Mouse (Mus musculus): ENCODE measurements around the gene Fbf1. TPM values are rescaled to one million over a fixed set of nuclear protein-coding genes. Genes with fewer than 3 reads are reported as not detected.
A peak's percentile ranks its signal among the peaks of the same experiment; 100 is the strongest.

Fbf1 gene
- polyA plus RNA-seq, 1 experiment = 153 TPM

DNA sequence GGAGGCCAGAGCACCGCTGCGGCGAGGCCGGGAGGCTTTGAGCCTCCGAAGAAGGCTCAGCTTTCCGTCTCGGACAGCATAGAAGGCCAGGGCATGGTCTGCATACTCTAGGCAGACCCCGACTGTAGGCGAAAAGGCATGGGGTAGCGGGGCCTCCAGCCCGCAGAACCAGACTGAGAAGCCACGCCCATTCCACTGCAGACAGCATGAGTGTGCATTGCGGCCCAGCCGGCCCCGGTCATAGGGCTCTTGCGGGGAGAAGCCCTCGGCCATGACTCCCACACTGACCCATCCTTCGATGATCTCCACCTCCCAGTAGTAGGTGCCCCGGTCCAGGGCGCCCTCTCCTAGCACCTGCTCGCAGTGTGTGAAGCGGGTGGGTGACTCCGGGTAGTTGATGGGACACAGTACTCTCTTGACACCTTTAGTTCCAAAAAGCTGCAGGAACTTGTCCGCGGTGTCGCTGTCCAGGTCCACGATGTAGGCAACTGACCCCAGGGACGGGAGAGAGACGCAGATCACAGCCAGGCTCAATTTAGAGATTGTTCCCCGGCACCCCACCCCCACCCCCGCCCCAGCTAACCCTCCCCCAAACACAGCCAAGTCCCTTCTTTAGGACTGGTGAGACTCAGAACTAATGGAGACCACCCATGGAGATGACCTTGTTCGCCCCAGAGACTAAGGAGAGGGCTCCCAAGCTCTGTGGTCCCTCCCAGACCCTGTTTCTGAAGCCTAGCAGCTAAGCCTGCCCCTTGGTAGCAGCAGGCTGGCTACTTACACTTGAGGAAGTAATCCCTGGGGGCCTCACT is 61.6 kb downstream of the Fbf1 start:
- TF ChIP-seq POLR2A (IDR thresholded peaks at IDR 0.05; ENCODE audit: borderline replicate concordance, extremely low read depth, insufficient read depth, insufficient read length, poor library complexity, severe bottlenecking) (no peak), CTCF (IDR thresholded peaks at IDR 0.05; ENCODE audit: borderline replicate concordance, extremely low read depth, insufficient read depth, insufficient read length) (no peak)

DNA sequence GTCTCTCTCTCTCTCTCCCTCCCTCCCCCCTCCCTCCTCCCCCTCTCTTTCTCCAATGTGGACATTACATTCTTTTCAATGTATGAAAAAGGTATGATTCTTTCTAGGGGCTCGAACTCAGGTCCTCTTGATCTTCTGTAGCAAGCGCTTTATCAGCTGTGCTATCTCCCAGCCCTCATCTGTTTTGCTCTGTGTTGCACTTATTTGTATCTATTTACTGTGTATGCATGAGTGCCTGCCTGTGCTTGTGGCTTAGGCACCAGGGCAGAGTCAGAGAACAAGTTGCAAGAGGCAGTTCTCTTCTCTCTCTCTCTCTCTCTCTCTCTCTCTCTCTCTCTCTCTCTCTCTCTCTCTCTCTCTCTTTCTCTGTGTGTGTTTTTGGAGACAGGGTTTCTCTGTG is 62.9 kb downstream of the Fbf1 start:
- TF ChIP-seq CTCF (IDR thresholded peaks at IDR 0.05; ENCODE audit: borderline replicate concordance, extremely low read depth, insufficient read depth, insufficient read length) (no peak), POLR2A (IDR thresholded peaks at IDR 0.05; ENCODE audit: borderline replicate concordance, extremely low read depth, insufficient read depth, insufficient read length, poor library complexity, severe bottlenecking) (no peak)
- no peak for DNase-seq (ENCODE audit: low read depth)

More for the DNA sequence above, 61.6 kb downstream of the Fbf1 start:
- no peak for DNase-seq (ENCODE audit: low read depth)

DNA sequence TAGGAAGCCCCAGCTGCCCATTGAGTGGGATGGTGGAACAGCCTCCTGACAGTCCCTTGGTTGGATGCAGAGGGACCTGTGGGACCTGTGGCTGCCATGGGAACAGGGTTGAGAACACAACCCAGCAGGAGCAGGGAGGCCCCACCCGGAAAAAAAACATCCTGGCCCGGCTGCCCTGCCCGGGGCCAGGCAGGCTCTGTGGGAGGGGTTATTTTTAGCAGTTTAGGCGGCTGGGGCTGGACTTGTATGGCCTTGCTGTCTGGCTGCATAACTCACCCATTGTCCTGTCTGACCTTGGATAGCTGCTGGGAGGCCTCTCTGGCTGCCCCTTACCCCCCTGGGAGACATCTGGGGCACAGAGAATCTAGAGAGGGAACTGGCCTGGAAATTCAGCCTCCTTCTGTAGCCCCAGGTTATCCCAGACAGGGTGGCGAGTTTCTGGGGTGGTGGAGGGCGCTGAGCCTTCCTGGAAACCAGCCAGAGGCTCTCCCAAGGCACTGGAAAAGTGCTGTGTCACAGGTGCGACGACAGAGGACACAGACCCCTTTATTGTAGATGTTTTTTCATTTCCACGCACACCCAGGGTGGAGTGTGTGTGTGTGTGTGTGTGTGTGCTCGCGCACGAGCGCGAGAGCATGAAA is 63.8 kb downstream of the Fbf1 start:
- peak; percentile 47 for DNase-seq (ENCODE audit: low read depth)
- no peak for TF ChIP-seq POLR2A (IDR thresholded peaks at IDR 0.05; ENCODE audit: borderline replicate concordance, extremely low read depth, insufficient read depth, insufficient read length, poor library complexity, severe bottlenecking)
- TF ChIP-seq CTCF (IDR thresholded peaks at IDR 0.05; ENCODE audit: borderline replicate concordance, extremely low read depth, insufficient read depth, insufficient read length) = no peak

DNA sequence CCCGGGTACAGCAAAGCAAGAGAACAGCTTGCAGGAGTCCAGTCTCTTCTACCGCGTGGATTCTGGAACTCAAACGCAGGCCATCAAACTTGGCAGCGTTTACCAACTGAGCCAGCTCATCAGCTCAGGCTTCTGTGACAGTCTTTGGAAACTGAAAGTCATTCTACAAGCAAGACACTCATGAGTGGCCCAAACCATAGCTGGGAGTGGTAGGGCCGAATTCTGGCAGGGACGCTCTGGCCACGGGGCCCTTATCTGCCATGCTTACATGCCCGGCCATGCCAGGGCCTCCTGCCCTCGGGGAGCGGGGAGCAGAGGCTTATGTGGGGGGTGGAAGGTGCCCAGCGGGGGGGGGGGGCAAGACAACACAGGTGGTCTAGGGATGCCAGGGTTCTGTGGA is 64.4 kb downstream of the Fbf1 start:
- TF ChIP-seq POLR2A (IDR thresholded peaks at IDR 0.05; ENCODE audit: borderline replicate concordance, extremely low read depth, insufficient read depth, insufficient read length, poor library complexity, severe bottlenecking) (no peak), CTCF (IDR thresholded peaks at IDR 0.05; ENCODE audit: borderline replicate concordance, extremely low read depth, insufficient read depth, insufficient read length) (no peak)
- no peak for DNase-seq (ENCODE audit: low read depth)

DNA sequence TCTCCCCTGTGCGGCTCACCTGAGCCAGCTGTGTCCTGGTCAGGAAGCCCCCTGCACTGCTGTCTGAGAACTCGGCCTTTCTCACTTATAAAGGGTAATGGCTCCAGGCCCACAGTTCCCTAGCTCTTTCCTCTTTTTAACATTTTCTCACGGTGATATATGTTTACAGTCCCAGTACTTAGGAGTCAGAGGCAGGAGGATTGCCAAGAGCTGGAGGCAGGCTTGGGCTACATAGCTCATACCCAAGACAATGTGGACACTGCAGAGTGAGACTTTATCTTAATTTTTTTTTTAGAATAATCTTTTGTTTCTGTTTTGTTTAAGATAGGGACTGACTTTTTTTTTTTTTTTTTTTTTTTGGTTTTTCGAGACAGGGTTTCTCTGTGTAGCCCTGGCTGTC is 65.5 kb downstream of the Fbf1 start:
- peak; percentile 73 for DNase-seq (ENCODE audit: low read depth)
- TF ChIP-seq POLR2A (IDR thresholded peaks at IDR 0.05; ENCODE audit: borderline replicate concordance, extremely low read depth, insufficient read depth, insufficient read length, poor library complexity, severe bottlenecking) (no peak), CTCF (IDR thresholded peaks at IDR 0.05; ENCODE audit: borderline replicate concordance, extremely low read depth, insufficient read depth, insufficient read length) (no peak)

DNA sequence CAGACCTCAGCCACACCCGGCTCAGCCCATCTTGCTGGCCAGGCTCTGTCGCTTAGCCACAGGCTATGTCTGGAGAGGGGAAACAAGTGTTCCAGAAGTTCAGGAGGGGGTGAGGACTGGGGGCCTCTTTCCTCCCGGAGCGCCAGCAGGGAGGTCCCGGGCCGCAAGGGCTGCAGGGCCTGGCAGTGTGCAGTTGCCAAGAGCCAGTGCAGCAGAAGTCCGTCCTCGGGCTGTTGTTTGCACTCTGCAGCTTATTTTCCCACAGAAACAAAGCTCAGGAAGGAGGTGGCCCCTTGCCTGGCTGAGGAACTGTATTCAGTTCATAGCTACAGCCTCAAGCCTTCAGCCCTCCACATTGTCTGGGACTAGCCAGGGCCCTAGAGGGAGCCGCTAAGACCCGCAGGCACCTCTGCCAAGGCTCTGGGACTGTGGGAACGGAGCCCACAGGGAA is 66.0 kb downstream of the Fbf1 start:
- TF ChIP-seq POLR2A (IDR thresholded peaks at IDR 0.05; ENCODE audit: borderline replicate concordance, extremely low read depth, insufficient read depth, insufficient read length, poor library complexity, severe bottlenecking) = no peak
- no peak for TF ChIP-seq CTCF (IDR thresholded peaks at IDR 0.05; ENCODE audit: borderline replicate concordance, extremely low read depth, insufficient read depth, insufficient read length)
- peak; percentile 92 for DNase-seq (ENCODE audit: low read depth)

DNA sequence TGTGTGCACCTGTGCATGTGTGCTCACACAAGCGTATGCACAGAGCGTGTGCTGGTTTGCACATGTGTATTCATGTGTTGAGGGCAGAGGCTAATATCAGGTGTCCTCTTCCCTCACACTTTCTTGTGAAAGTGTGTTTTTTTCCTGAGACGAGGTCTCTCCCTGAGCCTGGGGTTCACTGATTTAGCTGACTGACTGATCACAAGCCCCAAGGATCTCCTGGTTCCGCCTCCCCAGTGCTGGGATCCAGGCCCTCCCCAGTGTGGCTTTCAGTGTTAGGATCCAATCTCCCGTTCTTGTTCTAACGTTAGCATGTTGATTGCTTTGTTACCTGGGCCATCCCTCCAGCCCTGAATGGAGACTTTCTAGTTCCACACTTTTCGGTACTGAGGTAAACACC is 67.1 kb downstream of the Fbf1 start:
- TF ChIP-seq CTCF (IDR thresholded peaks at IDR 0.05; ENCODE audit: borderline replicate concordance, extremely low read depth, insufficient read depth, insufficient read length) (no peak), POLR2A (IDR thresholded peaks at IDR 0.05; ENCODE audit: borderline replicate concordance, extremely low read depth, insufficient read depth, insufficient read length, poor library complexity, severe bottlenecking) (no peak)
- DNase-seq (ENCODE audit: low read depth) = no peak

DNA sequence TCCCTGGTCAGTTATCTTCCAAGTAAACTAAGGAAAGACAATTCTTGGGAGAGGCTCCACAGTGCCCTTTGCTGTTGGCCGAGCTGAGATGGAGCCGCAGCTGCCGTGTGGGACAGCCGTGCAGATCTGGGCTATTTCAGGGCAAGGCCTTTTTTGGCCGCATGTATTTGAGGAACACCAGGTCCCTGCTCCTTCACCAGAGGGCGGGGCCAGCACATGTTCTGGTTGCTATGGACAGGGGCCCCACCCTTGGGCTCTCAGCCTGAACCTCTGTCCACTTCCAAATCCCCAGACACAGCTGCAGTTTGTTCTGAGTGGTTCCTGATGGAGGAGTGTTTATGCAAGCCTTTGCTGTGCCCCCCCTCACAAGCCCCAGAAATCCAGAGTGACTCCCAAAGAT is 67.6 kb downstream of the Fbf1 start:
- DNase-seq (ENCODE audit: low read depth) = no peak
- TF ChIP-seq POLR2A (IDR thresholded peaks at IDR 0.05; ENCODE audit: borderline replicate concordance, extremely low read depth, insufficient read depth, insufficient read length, poor library complexity, severe bottlenecking) = no peak
- no peak for TF ChIP-seq CTCF (IDR thresholded peaks at IDR 0.05; ENCODE audit: borderline replicate concordance, extremely low read depth, insufficient read depth, insufficient read length)

DNA sequence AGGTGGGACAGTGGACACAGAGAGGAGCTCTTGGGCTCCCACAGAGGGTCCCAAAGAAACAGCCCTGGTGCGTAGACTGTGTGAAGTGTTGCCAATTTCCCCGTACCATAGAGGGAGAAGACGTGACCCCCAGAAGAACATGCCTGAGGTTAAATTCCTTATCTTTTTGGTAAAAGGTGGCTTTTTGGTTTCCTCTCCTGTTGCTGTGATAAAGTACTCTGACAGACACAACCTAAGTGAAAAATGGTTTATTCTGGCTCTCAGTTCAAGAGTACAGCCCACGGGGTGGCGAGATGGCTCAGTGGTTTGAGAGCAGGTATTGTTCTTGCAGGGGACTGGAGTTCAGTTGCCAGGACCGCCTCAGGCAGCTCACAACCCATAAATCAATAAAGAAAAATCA is 68.5 kb downstream of the Fbf1 start:
- DNase-seq (ENCODE audit: low read depth) = no peak
- TF ChIP-seq POLR2A (IDR thresholded peaks at IDR 0.05; ENCODE audit: borderline replicate concordance, extremely low read depth, insufficient read depth, insufficient read length, poor library complexity, severe bottlenecking) (no peak), CTCF (IDR thresholded peaks at IDR 0.05; ENCODE audit: borderline replicate concordance, extremely low read depth, insufficient read depth, insufficient read length) (no peak)

DNA sequence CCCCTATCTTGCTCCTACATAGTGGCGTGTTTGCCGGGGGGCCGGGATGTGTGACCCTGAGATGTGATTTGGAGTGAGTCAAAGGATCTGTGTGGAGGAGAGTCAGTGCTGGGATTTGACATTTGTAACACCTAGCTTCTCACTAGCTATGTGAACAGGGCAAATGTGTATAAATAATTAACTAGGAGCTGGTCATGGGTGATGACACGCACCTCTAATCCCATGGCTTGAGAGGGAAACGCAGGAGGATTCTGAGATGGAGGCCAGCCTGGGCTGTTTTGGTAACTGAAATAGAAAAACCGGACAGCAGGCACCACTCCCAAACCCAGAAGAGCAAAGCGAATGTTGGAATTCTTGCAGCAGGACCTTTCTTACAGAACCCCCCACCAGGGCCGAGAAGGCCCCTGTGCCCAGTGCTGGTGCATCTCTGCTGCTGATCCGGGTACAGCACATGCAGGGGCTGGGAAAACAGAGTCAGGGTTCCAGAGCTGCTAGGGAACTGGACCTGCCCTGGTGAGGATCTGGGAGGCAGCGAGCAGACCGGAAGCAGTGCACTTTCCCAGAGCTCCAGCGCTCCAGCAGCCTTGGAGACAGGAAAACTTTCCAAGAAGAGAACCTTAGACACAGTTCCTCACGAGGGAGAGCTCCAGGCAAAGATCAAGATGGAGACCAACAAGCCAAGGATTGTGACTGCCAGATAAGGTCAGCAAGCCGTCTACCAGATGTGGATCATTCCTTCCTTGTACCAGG is 69.1 kb downstream of the Fbf1 start:
- TF ChIP-seq POLR2A (IDR thresholded peaks at IDR 0.05; ENCODE audit: borderline replicate concordance, extremely low read depth, insufficient read depth, insufficient read length, poor library complexity, severe bottlenecking) = no peak
- no peak for TF ChIP-seq CTCF (IDR thresholded peaks at IDR 0.05; ENCODE audit: borderline replicate concordance, extremely low read depth, insufficient read depth, insufficient read length)
- no peak for DNase-seq (ENCODE audit: low read depth)

Data from brain, embryonic 14.5 days (tissue).